Mouse (Mus musculus): ENCODE results near the gene Pak4.

Gene Pak4

DNA sequence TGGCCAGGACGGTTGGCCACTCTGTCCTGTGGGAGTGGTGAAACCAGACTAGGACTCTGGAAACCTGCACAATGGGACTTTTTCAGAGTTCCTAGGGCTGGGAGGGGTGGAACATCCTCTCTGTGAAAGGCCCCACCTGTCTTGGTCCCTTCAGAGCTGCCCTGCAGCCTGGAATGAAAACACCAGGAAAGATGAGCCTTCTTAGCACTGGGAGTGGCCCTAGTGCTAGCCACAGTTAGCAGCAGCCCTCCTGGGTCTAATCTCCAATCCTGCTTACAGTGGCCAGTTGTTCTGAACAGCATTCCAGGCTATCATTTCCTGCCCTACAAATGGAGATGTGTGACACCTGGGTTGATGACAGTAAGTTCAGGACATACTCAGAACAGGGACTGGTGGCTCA is 6.1 kb downstream of the Pak4 start:
- DNase-seq (ENCODE audit: low read depth, low spot score): peak; percentile 38

GRCm38 (mm10) chr7:28587644-28588043 is 10.3 kb downstream of the Pak4 start:
- no peak for DNase-seq (ENCODE audit: low read depth, low spot score)

GRCm38 (mm10) chr7:28586663-28587411 is 11.1 kb downstream of the Pak4 start:
- DNase-seq (ENCODE audit: low read depth, low spot score): no peak

- DNase-seq (ENCODE audit: low read depth, low spot score): no peak
Measured at GRCm38 (mm10) chr7:28585001-28585400, 13.0 kb downstream of the Pak4 start.

DNA sequence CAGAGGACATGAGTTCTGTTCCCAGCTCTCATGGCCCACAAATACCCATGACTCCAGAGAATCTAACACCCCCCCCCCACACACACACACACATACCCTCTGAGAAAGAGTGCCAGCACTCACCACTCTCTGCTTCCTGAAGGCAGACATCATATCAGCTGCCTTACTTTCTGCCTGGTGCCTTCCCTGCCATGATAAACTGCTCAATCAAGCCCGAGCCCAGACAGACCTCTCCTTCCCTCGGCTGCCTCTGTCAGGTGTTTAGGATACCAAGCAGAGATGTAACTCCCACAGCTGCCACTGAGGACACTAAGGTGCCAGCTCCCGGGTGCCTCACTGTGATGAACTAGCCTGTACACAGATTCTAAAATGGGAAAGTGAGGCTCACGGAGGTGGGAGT is 13.5 kb downstream of the Pak4 start:
- DNase-seq (ENCODE audit: low read depth, low spot score): no peak

DNA sequence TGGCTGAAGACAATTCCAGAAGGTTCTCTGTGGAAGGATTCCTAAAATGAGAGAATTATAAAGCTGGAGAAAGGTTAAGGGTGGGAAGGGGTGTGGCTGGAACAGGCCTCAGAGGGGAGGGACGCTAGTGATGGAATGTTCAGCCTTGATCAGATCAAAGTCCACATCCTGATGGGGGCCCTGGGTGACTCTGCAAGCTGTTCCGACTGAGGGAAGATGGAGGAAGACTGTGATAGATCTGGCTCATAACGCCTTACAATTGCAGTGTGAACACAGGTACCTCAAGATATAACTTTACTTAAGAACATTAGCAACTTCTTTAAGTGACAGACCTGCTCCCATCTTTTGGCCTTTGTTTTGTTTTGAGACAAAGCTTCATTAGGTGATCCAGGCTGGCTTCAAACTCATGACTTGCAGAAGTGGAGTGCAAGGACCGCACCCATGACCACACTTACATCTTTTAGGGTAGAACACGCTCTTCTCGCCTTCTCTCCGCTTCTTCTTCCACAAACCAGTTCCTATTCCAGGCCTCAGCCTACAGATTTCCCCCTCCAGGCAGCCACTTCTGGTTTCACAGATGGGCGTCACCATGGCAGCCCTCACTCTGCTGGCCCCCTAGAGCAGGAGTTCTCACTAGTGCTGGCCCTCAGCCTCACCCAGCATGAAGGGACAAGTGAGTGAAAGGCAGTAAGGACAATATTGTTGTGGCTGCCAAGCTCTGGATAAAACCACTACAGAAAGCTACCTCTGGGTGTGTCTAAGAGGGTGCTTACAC is 14.2 kb downstream of the Pak4 start:
- no peak for DNase-seq (ENCODE audit: low read depth, low spot score)

- DNase-seq (ENCODE audit: low read depth, low spot score): no peak
Measured at GRCm38 (mm10) chr7:28582841-28583240, 15.1 kb downstream of the Pak4 start.

- DNase-seq (ENCODE audit: low read depth, low spot score): no peak
Measured at GRCm38 (mm10) chr7:28581721-28582120, 16.3 kb downstream of the Pak4 start.

GRCm38 (mm10) chr7:28579826-28580225 is 18.2 kb downstream of the Pak4 start:
- no peak for DNase-seq (ENCODE audit: low read depth, low spot score)

GRCm38 (mm10) chr7:28578543-28579053 is 19.4 kb downstream of the Pak4 start:
- peak; percentile 95 for DNase-seq (ENCODE audit: low read depth, low spot score)

DNA sequence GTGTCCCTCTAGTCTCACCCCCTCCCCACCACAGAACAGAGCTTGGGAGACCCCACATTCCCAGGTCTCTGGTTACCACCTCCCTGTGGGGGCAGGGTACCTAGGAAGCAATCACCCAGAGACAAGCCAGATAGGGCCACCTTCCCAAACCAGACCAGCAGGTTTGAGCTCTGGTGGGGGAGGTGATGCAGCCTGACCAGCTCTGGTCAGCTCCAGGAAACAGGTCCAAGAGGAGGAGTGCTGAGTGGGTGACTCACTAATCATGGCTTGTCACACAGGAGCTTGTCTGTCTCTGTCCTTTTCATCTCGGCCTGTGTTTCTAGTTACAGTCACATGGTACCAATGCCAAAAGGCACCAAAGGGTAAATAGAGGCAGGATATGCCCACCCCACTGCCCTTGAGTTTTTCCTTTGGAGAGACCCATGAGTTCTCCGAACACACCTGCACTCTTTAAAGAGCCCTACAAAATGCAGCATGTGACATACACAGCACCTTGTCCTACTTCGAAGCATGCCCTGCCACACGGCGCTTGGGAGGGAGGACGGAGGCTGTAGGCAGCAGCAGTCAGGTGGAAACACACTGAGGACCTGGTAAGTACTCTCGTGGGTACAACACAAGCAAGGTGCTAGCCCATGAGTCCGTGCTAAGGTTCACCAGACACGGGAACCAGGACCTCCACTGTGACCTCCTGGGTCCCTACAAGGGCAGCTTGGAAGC is 20.0 kb downstream of the Pak4 start:
- DNase-seq (ENCODE audit: low read depth, low spot score): no peak

DNA sequence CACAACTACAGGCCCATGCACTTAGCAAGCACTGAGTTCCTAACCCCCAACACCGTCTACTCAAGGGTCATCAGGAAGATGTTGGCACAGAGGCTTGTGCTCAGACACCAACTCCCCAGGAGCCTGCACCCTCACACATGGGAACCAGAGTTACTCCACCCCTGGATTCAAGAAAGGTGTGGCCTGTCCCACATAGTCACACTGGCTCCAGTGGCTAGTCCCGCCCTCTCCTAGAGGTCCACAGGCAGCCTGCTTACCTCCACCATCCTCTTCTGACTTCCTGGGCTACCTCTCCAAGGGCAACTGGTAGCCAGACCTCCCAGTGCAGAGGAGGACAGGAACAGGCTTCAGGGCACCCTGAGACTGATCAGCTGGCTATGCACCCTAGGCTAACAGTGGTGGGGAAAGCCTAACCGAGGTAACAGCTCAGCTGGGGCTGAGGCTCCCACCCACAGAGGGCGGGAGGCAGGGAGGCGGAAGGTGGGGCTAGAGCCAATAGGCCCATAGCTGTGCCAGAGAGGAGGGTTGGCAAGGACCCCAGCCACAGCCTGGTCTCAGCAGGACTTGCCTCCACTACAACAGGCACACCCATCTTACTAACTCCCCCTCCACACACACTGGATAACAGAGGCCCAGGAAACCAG is 21.6 kb downstream of the Pak4 start:
- DNase-seq (ENCODE audit: low read depth, low spot score): no peak

GRCm38 (mm10) chr7:28575597-28575996 is 22.4 kb downstream of the Pak4 start:
- DNase-seq (ENCODE audit: low read depth, low spot score): no peak

- DNase-seq (ENCODE audit: low read depth, low spot score): no peak
Measured at GRCm38 (mm10) chr7:28573236-28573635, 24.7 kb downstream of the Pak4 start.

GRCm38 (mm10) chr7:28572689-28573088 is 25.3 kb downstream of the Pak4 start:
- no peak for DNase-seq (ENCODE audit: low read depth, low spot score)

GRCm38 (mm10) chr7:28570982-28571682 is 26.9 kb downstream of the Pak4 start:
- DNase-seq (ENCODE audit: low read depth, low spot score): peak; percentile 57

- no peak for DNase-seq (ENCODE audit: low read depth, low spot score)
Measured at GRCm38 (mm10) chr7:28570291-28570981, 27.5 kb downstream of the Pak4 start.

DNA sequence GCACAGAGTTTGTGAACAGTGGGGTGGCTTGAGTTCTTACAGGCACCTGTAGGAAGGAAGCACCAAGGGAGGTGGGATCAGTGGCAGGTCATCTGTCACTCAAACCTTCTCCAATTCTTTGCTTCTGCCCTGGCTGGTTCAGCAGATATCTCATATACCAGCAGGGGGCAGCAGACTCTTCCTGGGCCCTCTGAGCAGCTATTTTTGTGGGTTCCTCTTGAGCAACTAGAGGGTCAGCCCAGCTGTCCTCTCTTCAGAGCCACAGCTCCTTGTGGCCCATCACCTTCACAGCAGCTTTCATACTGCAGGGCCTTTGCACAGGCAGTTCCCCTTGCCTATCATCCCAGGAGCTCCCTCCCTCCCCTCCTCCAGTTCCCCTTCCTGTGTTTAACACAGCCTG is 29.7 kb downstream of the Pak4 start:
- DNase-seq (ENCODE audit: low read depth, low spot score): peak; percentile 79

- DNase-seq (ENCODE audit: low read depth, low spot score): no peak
Measured at GRCm38 (mm10) chr7:28567539-28567938, 30.4 kb downstream of the Pak4 start.

GRCm38 (mm10) chr7:28565407-28565806 is 32.6 kb downstream of the Pak4 start:
- DNase-seq (ENCODE audit: low read depth, low spot score): no peak
